Mouse (Mus musculus) G1E (cell line): ENCODE measurements around the gene Specc1l. TPM values are rescaled to one million over a fixed set of nuclear protein-coding genes. Genes with fewer than 3 reads are reported as not detected.

Source experiments
- ATAC-seq: 2 replicates; pipeline ENCODE4 v1.8.0; 2016; ENCODE audit warnings: mild to moderate bottlenecking; ENCODE audit not compliant: insufficient number of reproducible peaks, poor library complexity, low FRiP score, severe bottlenecking; ENCODE audit errors: extremely low read depth
- DNase-seq: peaks from one replicate; pipeline ENCODE4 v3.0.0; 2012; ENCODE audit warnings: low spot score
- H3K27me3 ChIP-seq: 2 replicates; pipeline ENCODE4 v1.6.1; 2012; ENCODE audit warnings: mild to moderate bottlenecking, low read length, inconsistent platforms; ENCODE audit not compliant: insufficient read depth
- H3K36me3 ChIP-seq: replicated peaks from 2 replicates; pipeline ENCODE3; 2012; ENCODE audit warnings: mild to moderate bottlenecking, inconsistent platforms
- H3K4me1 ChIP-seq: 2 replicates; pipeline ENCODE4 v1.6.1; 2012; ENCODE audit warnings: low read depth, low read length, inconsistent platforms, mixed read lengths; ENCODE audit not compliant: insufficient read depth
- H3K4me3 ChIP-seq: 2 replicates; pipeline ENCODE4 v1.5.1; 2012; ENCODE audit warnings: low read depth, mild to moderate bottlenecking, inconsistent platforms, low read length, moderate library complexity, mixed read lengths
- H3K9me3 ChIP-seq: replicated peaks from 2 replicates; pipeline ENCODE4 v1.6.1; 2012; ENCODE audit warnings: inconsistent platforms
- CTCF ChIP-seq: IDR thresholded peaks from 2 replicates; pipeline ENCODE4 v1.5.1; 2012; ENCODE audit warnings: low read depth, low read length, inconsistent platforms, mixed read lengths
- GATA1 ChIP-seq: IDR thresholded peaks from 2 replicates; pipeline ENCODE4 v1.6.1; 2012; ENCODE audit warnings: borderline replicate concordance, low read length, inconsistent platforms, mixed read lengths
- GATA2 ChIP-seq: IDR thresholded peaks from 2 replicates; pipeline ENCODE4 v1.6.1; 2012; ENCODE audit warnings: low read depth, low read length, inconsistent platforms, borderline replicate concordance
- POLR2AphosphoS5 ChIP-seq: IDR thresholded peaks from 2 replicates; pipeline ENCODE4 v1.6.1; 2012; ENCODE audit warnings: low read depth, low read length, inconsistent platforms; ENCODE audit not compliant: insufficient replicate concordance
- TAL1 ChIP-seq: conservative IDR thresholded peaks from 2 replicates; pipeline ENCODE4 v1.6.1; 2012; ENCODE audit warnings: low read depth, low read length, inconsistent platforms, mixed read lengths
- polyA plus RNA-seq: library from polyadenylated mRNA; stranded (reverse); fragments of >175 nt; gene quantifications from 2 replicates; pipeline ENCODE4 v1.2.3, GENCODE M21; 2012
- total RNA-seq, 2 experiments: library from RNA; stranded (forward) in 1 of 2; stranded (reverse) in 1 of 2; fragments of 200-1000 nt in 1 of 2; fragments of >200 nt in 1 of 2; fragmentation: Nextera tagmentation in 1 of 2; gene quantifications; 2 replicates each; pipeline ENCODE4 v1.2.3; 2014 to 2017

Gene Specc1l
- total RNA-seq (2014; fragmentation: Nextera tagmentation) (24.2 and 27.4 TPM in 2 replicates), total RNA-seq (2017) (28.6 and 31.1 TPM in 2 replicates), polyA plus RNA-seq (5.8 and 6.6 TPM in 2 replicates)

DNA sequence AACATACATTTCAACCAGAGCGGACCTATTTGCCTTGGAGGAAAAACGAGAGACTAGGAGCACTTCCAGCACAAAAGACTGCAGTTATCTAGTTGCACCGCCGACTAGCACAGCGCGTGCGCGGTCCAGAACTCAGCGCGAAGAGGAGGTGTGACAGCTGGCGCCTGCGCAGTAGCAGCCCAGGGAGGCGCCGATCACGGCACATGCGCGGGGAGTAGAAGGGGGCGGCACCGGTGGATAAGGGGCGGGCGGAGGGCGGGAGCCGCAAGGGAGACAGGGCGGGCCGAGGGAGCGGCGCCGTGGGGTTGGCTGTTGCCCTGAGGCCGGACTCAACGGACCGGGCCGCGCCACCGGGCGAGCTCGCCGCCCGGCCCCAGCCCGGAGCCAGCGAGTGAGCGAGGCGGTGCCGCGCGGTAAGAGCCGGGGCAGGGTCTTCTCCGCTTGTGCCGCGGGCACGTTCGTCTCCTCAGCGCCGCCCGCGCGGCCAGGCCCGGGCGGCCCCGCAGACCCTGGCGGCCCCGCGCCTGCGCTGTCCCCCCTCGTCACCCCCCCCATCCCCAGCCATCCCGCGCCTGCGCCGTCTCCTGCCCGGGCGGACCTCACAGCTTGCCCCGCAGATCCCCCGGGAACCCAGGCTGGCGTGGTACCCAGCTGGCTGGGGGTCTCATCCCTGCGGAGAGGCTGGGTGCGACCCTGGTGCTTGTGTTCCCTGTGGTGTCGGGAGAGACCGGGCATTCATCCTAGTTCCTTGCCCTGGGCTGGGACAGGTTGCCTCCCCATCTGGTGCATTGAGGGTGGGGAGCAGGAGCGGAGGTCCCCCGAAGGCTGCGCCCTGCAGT is at the start of gene Specc1l:
Gene Specc1l, plus strand, starts transcription at position 267 of the 839 bp plus-strand sequence.
- H3K36me3 ChIP-seq: peaks cover 3% of the 10 kb centered on the region
- no peaks in the 10 kb centered on the region for H3K27me3 ChIP-seq
- H3K4me1 ChIP-seq: peaks cover 14% of the 10 kb centered on the region
- H3K9me3 ChIP-seq: no peaks in the 10 kb centered on the region
- peak within 1 kb of the TSS; percentile 85 for H3K4me3 ChIP-seq
- ATAC-seq (peak; percentile 93), DNase-seq (peak; percentile 93)
- TF ChIP-seq CTCF: no peak

DNA sequence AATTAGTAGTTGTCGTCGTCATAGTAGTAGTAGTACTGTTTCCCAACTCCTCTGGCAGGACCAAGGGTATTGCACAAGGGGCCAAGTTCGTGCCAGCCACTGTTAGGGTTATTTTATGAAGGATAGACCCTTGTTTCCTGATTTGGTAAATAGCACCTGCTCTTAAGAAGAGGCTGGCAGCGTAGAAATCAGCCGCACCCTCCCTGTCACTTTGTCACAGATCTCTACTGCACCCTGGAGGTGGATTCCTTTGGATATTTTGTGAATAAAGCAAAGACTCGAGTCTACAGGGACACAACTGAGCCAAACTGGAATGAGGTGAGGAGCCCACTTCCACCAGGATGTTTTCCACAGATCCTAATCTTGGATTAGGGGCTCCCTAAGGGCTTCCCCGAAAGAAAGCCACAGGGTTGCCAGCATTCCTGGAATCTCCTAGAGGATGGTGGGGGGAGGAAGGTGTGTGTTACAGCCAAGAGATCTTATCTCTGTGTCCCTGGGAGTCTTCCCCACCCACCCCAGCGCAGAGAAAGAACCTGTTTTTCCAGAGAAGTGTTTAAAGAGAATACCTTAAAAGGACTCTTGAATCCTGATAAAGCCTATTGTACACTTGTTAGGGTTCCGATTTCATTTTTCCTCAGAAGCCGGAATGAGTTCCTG is 45.9 kb upstream of the Specc1l start:
- DNase-seq (no peak), ATAC-seq (no peak)
- Histone ChIP-seq H3K27me3 (no peaks in the 10 kb centered on the region), H3K4me3 (no peak overlapping the region), H3K4me1 (no peaks in the 10 kb centered on the region), H3K36me3 (no peaks in the 10 kb centered on the region), H3K9me3 (peaks cover 7% of the 10 kb centered on the region)
- TF ChIP-seq TAL1 (no peak), GATA1 (no peak), POLR2AphosphoS5 (no peak), GATA2 (no peak), CTCF (no peak)

DNA sequence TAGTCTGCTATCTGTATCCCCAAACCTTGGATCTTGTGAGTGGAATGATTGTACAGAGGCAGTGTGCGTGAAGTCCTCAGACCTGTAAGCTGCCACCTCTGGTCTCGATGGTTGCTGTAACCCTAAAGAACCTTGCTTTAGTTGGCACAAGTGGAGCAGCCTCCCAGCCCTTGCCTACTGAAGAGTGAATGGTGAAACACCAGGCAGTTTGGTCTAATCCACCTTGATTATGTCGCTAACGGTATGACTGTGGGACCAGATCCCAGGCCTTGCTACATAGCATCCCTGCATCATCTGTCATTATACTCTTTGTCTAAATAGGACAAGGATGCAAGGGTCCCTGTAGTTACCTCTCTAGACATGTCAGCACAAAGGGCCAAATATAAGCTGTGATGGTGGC is 45.3 kb upstream of the Specc1l start:
- Histone ChIP-seq H3K27me3 (no peaks in the 10 kb centered on the region), H3K9me3 (peaks cover 7% of the 10 kb centered on the region), H3K36me3 (no peaks in the 10 kb centered on the region), H3K4me1 (no peaks in the 10 kb centered on the region), H3K4me3 (no peak overlapping the region)
- no peak for TF ChIP-seq GATA1
- TF ChIP-seq CTCF: no peak
- no peak for TF ChIP-seq GATA2
- TF ChIP-seq TAL1: no peak
- TF ChIP-seq POLR2AphosphoS5: no peak
- DNase-seq (no peak), ATAC-seq (no peak)

DNA sequence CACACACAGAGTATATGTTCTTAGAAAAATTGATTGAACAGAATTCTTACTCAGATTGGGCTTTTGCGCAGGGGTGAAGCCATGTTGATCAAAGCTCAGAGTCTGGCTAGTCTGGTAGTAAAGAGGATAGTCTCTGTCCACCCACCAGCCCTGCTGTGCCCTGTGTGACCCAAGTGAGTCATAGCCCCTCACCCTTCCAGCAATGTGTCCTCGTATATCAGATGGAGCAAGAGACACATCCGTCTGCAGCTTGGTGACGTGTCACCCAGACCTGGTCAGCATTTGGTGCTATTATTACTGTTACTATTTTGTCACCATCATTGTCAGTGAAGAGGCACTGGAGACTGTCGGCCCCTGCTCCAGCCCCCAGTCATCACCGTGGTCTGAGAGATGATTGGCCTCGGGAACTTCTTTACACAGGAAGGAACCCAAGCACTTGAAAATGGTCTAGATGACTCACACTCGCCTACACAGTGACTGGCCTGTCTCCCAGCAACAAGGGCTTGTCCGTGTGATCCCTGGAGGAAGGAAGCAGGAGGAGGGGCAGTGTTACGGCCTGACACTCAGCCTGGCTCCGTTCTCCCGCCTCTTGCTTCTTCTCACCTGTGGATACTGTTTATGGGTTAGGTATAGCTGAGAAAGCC is 41.5 kb upstream of the Specc1l start:
- ATAC-seq (no peak), DNase-seq (no peak)
- TF ChIP-seq CTCF (no peak), GATA2 (no peak), GATA1 (no peak), POLR2AphosphoS5 (no peak), TAL1 (no peak)
- H3K4me3 ChIP-seq: no peak overlapping the region; the same call in 1 of the 2 replicates
- peaks cover 4% of the 10 kb centered on the region for H3K9me3 ChIP-seq
- H3K4me1 ChIP-seq: no peaks in the 10 kb centered on the region
- no peaks in the 10 kb centered on the region for H3K27me3 ChIP-seq
- no peaks in the 10 kb centered on the region for H3K36me3 ChIP-seq

DNA sequence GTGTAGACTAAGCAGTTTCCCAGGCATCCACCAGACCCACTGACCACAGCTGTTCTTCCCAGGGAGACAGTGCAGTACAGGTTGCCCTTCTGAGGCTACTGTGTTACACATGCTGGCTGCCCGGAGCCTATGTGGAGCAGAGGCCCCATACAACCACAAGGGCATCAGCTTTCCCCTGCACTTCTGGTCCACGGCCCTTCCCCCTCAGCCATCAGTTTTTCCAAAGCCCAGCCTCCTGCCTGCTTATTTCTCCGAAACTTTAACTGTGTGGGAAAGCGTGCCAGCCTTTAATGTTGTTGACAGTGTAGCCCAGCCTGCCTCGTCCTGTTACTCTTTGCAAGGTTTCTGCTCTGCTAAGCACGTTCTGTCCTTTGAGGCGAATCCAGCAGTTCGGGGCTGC is 38.8 kb upstream of the Specc1l start:
- Histone ChIP-seq H3K36me3 (no peaks in the 10 kb centered on the region), H3K27me3 (no peaks in the 10 kb centered on the region), H3K4me3 (no peak overlapping the region), H3K4me1 (no peaks in the 10 kb centered on the region), H3K9me3 (peaks cover 10% of the 10 kb centered on the region)
- TF ChIP-seq CTCF: no peak
- no peak for TF ChIP-seq POLR2AphosphoS5
- TF ChIP-seq TAL1: no peak
- TF ChIP-seq GATA2: no peak
- TF ChIP-seq GATA1: no peak
- DNase-seq (no peak), ATAC-seq (no peak)

DNA sequence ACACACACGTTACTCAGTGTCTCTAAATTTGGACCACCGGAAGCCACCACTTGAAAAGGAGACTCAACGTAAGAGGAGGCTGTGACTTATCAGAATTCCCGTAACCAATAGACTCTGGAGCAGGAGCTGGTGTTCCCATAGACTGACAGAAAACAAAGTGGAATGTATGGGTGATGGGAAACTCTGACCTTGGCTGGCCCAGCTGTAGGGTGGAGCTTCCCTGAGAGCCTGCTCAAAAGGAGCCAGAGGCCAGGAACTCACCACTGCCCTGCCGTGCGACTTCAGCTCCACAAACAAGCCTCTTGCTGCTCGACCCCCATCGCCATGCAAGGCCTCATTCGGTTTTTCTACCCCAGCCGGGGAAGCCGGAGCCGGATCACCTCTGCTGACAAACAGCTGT is 38.2 kb upstream of the Specc1l start:
- DNase-seq (no peak), ATAC-seq (no peak)
- TF ChIP-seq TAL1: no peak
- TF ChIP-seq GATA1: no peak
- TF ChIP-seq POLR2AphosphoS5: no peak
- TF ChIP-seq CTCF: no peak
- no peak for TF ChIP-seq GATA2
- Histone ChIP-seq H3K36me3 (no peaks in the 10 kb centered on the region), H3K27me3 (no peaks in the 10 kb centered on the region), H3K4me3 (no peak overlapping the region), H3K4me1 (no peaks in the 10 kb centered on the region), H3K9me3 (peaks cover 10% of the 10 kb centered on the region)
